ENCODE assay signal across 12 mouse cellular contexts in genomic region chr2:105339993-105340392, GRCm38 (mm10). TPM values are rescaled to one million over a fixed set of nuclear protein-coding genes. Genes with fewer than 3 reads are reported as not detected.
DNase-seq lines count a peak whose midpoint lies in the region; ATAC-seq and TF ChIP-seq lines count a peak whose summit lies in the region.
"Had no signal": no experiment of that assay in that cellular context is flagged by ENCODE, and none has a peak within 500 bp of the region (broad histone marks: within the 10 kb centered on the region; RNA-seq: fewer than 3 reads in every experiment).

No protein-coding gene starts in this region.

- H3K27me3 ChIP-seq in hindbrain, embryonic 11.5 days (ENCODE audit: control insufficient read depth, insufficient read depth, low read length): no peaks in the 10 kb centered on the region
- H3K27me3 ChIP-seq in hindbrain, embryonic 12.5 days: peaks cover 9% of the 10 kb centered on the region
- no peaks in the 10 kb centered on the region for H3K27me3 ChIP-seq in midbrain, postnatal 0 days (ENCODE audit: insufficient read depth, low read length)
- peaks cover 7% of the 10 kb centered on the region; the same call in 1 of the 2 replicates for H3K27me3 ChIP-seq in midbrain, embryonic 16.5 days (ENCODE audit: control insufficient read depth, insufficient read depth, low read depth, low read length)
- H3K27me3 ChIP-seq: embryonic facial prominence, embryonic 13.5 days had no signal

- H3K9ac ChIP-seq in hindbrain, embryonic 11.5 days (ENCODE audit: low read depth, low read length): no peak overlapping the region
- no peak overlapping the region for H3K9ac ChIP-seq in hindbrain, embryonic 12.5 days
- H3K9ac ChIP-seq in midbrain, postnatal 0 days (replicated peaks; ENCODE audit: low read length, poor library complexity, severe bottlenecking): no peak overlapping the region
- no peak overlapping the region for H3K9ac ChIP-seq in midbrain, embryonic 16.5 days (ENCODE audit: low read depth, low read length)
- H3K9ac ChIP-seq: embryonic facial prominence, embryonic 13.5 days; midbrain, embryonic 15.5 days had no signal

- no peak overlapping the region for H3K27ac ChIP-seq in hindbrain, embryonic 11.5 days (ENCODE audit: low read depth, low read length)
- H3K27ac ChIP-seq in hindbrain, embryonic 12.5 days: no peak overlapping the region
- no peak overlapping the region for H3K27ac ChIP-seq in midbrain, postnatal 0 days (ENCODE audit: low read depth, low read length)
- H3K27ac ChIP-seq in midbrain, embryonic 16.5 days (ENCODE audit: low read length): no peak overlapping the region
- H3K27ac ChIP-seq: embryonic facial prominence, embryonic 13.5 days; midbrain, embryonic 15.5 days had no signal

- WGBS in hindbrain, embryonic 11.5 days: 64% methylated on average over 3 of the region's 3 CpGs
- WGBS in hindbrain, embryonic 12.5 days: 67% methylated on average over 3 of the region's 3 CpGs
- WGBS in midbrain, postnatal 0 days: 64% methylated on average over 3 of the region's 3 CpGs
- 65% methylated on average over 3 of the region's 3 CpGs for WGBS in midbrain, embryonic 16.5 days

- no peak overlapping the region for H3K4me2 ChIP-seq in hindbrain, embryonic 11.5 days (replicated peaks; ENCODE audit: low read depth, low read length)
- no peak overlapping the region for H3K4me2 ChIP-seq in hindbrain, embryonic 12.5 days (replicated peaks)
- H3K4me2 ChIP-seq in midbrain, postnatal 0 days (ENCODE audit: low read depth, low read length, poor library complexity, severe bottlenecking): no peak overlapping the region
- no peak overlapping the region for H3K4me2 ChIP-seq in midbrain, embryonic 16.5 days (ENCODE audit: low read length)
- H3K4me2 ChIP-seq: embryonic facial prominence, embryonic 13.5 days; midbrain, embryonic 15.5 days had no signal

- no peak overlapping the region for H3K4me3 ChIP-seq in hindbrain, embryonic 11.5 days (ENCODE audit: low read depth, low read length)
- no peak overlapping the region for H3K4me3 ChIP-seq in hindbrain, embryonic 12.5 days
- no peak overlapping the region for H3K4me3 ChIP-seq in midbrain, postnatal 0 days (ENCODE audit: low read depth, low read length)
- H3K4me3 ChIP-seq in midbrain, embryonic 16.5 days (ENCODE audit: low read depth, low read length): no peak overlapping the region
- H3K4me3 ChIP-seq: embryonic facial prominence, embryonic 13.5 days; midbrain, embryonic 15.5 days had no signal

- H3K36me3 ChIP-seq in hindbrain, embryonic 11.5 days (ENCODE audit: control insufficient read depth, insufficient read depth, low read length): no peaks in the 10 kb centered on the region
- H3K36me3 ChIP-seq in hindbrain, embryonic 12.5 days: no peaks in the 10 kb centered on the region
- no peaks in the 10 kb centered on the region for H3K36me3 ChIP-seq in midbrain, postnatal 0 days (ENCODE audit: insufficient read depth, low read length)
- H3K36me3 ChIP-seq in midbrain, embryonic 16.5 days (ENCODE audit: control insufficient read depth, insufficient read depth, low read length): no peaks in the 10 kb centered on the region
- H3K36me3 ChIP-seq: embryonic facial prominence, embryonic 13.5 days; midbrain, embryonic 15.5 days had no signal

- peak; percentile 38; the same call in 1 of the 2 replicates for TF ChIP-seq CTCF in midbrain, postnatal 0 days (IDR thresholded peaks at IDR 0.05)

- no peaks in the 10 kb centered on the region for H3K9me3 ChIP-seq in hindbrain, embryonic 11.5 days (ENCODE audit: control insufficient read depth, low read length)
- H3K9me3 ChIP-seq in hindbrain, embryonic 12.5 days (replicated peaks): no peaks in the 10 kb centered on the region
- no peaks in the 10 kb centered on the region for H3K9me3 ChIP-seq in midbrain, postnatal 0 days (ENCODE audit: low read length)
- no peaks in the 10 kb centered on the region for H3K9me3 ChIP-seq in midbrain, embryonic 16.5 days (replicated peaks; ENCODE audit: control insufficient read depth, low read length, poor library complexity, severe bottlenecking)
- H3K9me3 ChIP-seq: embryonic facial prominence, embryonic 13.5 days; midbrain, embryonic 15.5 days had no signal

- DNase-seq in hindbrain, embryonic 11.5 days (ENCODE audit: low spot score): peak; percentile 34
- no peak for DNase-seq in midbrain, postnatal 0 days (ENCODE audit: low spot score)
- DNase-seq in R1 (ENCODE audit: low read depth, low spot score): peak; percentile 36
- peak; percentile 48 for DNase-seq in retina, postnatal 1 day
- DNase-seq in layer of hippocampus, adult 18-20 months (ENCODE audit: low spot score in 2 of 2): no peak
- no peak for DNase-seq in T-cell, adult 2 months (ENCODE audit: low spot score)
- DNase-seq: adrenal gland, adult 8-10 months; heart, postnatal 10 days had no signal

- H3K4me1 ChIP-seq in hindbrain, embryonic 11.5 days (replicated peaks; ENCODE audit: control insufficient read depth, insufficient read depth, low read length): no peaks in the 10 kb centered on the region
- H3K4me1 ChIP-seq in hindbrain, embryonic 12.5 days: peaks cover 16% of the 10 kb centered on the region
- H3K4me1 ChIP-seq in midbrain, postnatal 0 days (ENCODE audit: insufficient read depth, low read length): no peaks in the 10 kb centered on the region
- peaks cover 9% of the 10 kb centered on the region; the same call in 1 of the 2 replicates for H3K4me1 ChIP-seq in midbrain, embryonic 16.5 days (ENCODE audit: control insufficient read depth, insufficient read depth, low read length)

- no peak for ATAC-seq in hindbrain, embryonic 11.5 days (ENCODE audit: low FRiP score)
- ATAC-seq in hindbrain, embryonic 12.5 days (ENCODE audit: low FRiP score): no peak
- ATAC-seq in midbrain, postnatal 0 days (ENCODE audit: low FRiP score): no peak
- ATAC-seq in midbrain, embryonic 16.5 days: no peak
- ATAC-seq: midbrain, embryonic 15.5 days had no signal

RNA-seq across cellular contexts. Expression of gene Rcn1, which starts 59.1 kb away (rescaled TPM):
- polyA plus RNA-seq in hindbrain, embryonic 11.5 days (2014; fragmentation: Nextera tagmentation; extraction: Ambion mirVana): 69.7 and 123 TPM in 2 replicates
- 143 and 150 TPM in 2 replicates for polyA plus RNA-seq in hindbrain, embryonic 12.5 days (2016; fragmentation: Nextera tagmentation; extraction: Ambion mirVana)
- 31.0 and 36.5 TPM in 2 replicates for total RNA-seq in midbrain, postnatal 0 days (2014; rRNA removed)
- 56.1 and 58.3 TPM in 2 replicates for polyA plus RNA-seq in midbrain, postnatal 0 days (2015; fragmentation: Nextera tagmentation; extraction: Ambion mirVana)
- polyA plus RNA-seq in midbrain, embryonic 16.5 days (2015; fragmentation: Nextera tagmentation; extraction: Ambion mirVana): 63.8 and 65.7 TPM in 2 replicates
- total RNA-seq in layer of hippocampus, adult 18-20 months (2021): 10 to 100 TPM; 17.8 to 22.5 TPM

Comparison
In these comparisons a context has a peak if more than half of its experiments do, and no peak if none do; other contexts are left out.
1. DNase-seq: peak in hindbrain, embryonic 11.5 days (single experiment), R1 (single experiment) and retina, postnatal 1 day (single experiment); none in midbrain, postnatal 0 days (single experiment), layer of hippocampus, adult 18-20 months (0 of 2) and T-cell, adult 2 months (single experiment).